Comparison of ENCODE assay signal across 9 mouse cellular contexts in the genomic region with DNA sequence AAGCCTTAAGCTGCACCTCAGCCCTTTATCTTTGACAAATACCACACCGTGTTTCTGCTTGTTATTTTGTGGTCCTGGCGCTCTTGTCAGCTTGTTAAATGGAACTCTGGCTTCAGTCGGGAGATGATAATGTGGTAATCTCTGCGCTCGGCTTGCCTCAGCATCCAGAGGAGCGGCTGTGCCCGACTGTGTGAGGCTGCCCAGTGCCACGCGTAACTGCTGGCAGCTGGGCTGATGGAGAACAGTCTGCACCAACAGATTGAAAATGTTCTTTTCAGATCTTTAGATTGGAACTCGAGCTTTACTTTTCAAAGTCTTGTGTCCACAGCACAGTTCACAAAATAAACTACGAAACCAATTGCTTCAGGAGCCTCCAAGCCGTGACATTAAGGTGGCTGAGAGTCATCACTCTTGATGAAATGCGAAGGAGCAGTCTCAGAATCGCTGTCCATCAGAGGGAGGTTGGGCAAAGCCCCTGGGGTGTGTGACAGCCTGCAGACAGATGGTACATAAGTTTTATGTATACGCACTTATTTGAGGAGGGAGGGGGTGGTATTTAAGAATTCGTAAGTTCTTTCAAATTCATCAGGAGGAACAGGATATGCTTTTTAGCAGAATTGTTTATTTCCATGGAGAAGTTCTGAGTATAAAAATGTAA.
DNase-seq lines count a peak whose midpoint lies in the region; ATAC-seq lines count a peak whose summit lies in the region.
"Had no signal": no experiment of that assay in that cellular context is flagged by ENCODE, and none has a peak within 500 bp of the region (broad histone marks: within the 10 kb centered on the region; RNA-seq: fewer than 3 reads in every experiment).

No protein-coding gene starts in this region.

- no peak overlapping the region for H3K9ac ChIP-seq in limb, embryonic 11.5 days (ENCODE audit: low read length)
- no peak overlapping the region for H3K9ac ChIP-seq in kidney, embryonic 15.5 days

- 0 out of 2 replicates have a peak overlapping the region, but pooled peaks have one; percentile 9 for H3K27ac ChIP-seq in heart, embryonic 10.5 days
- H3K27ac ChIP-seq in limb, embryonic 11.5 days (replicated peaks; ENCODE audit: low read depth, low read length), result no peak overlapping the region
- no peak overlapping the region for H3K27ac ChIP-seq in kidney, embryonic 15.5 days

- 11% methylated on average over 16 of the region's 16 CpGs for WGBS in heart, embryonic 10.5 days
- WGBS in limb, embryonic 11.5 days, result 22% methylated on average over 16 of the region's 16 CpGs
- WGBS in kidney, embryonic 15.5 days, result 44% methylated on average over 16 of the region's 16 CpGs

- H3K4me1 ChIP-seq in heart, embryonic 10.5 days, result peaks cover 22% of the 10 kb centered on the region
- H3K4me1 ChIP-seq in limb, embryonic 11.5 days (ENCODE audit: control insufficient read depth, insufficient read depth, low read length), result peaks cover 7% of the 10 kb centered on the region
- H3K4me1 ChIP-seq in kidney, embryonic 15.5 days, result peaks cover 16% of the 10 kb centered on the region
- H3K4me1 ChIP-seq: megakaryocyte, embryonic 14.5 days had no signal

- no peaks in the 10 kb centered on the region for H3K36me3 ChIP-seq in heart, embryonic 10.5 days
- H3K36me3 ChIP-seq in limb, embryonic 11.5 days (ENCODE audit: control insufficient read depth, insufficient read depth, low read length), result no peaks in the 10 kb centered on the region
- no peaks in the 10 kb centered on the region for H3K36me3 ChIP-seq in kidney, embryonic 15.5 days

- H3K27me3 ChIP-seq in heart, embryonic 10.5 days (ENCODE audit: insufficient read depth, poor library complexity, severe bottlenecking), result no peaks in the 10 kb centered on the region
- no peaks in the 10 kb centered on the region for H3K27me3 ChIP-seq in limb, embryonic 11.5 days (ENCODE audit: control insufficient read depth, insufficient read depth, low read length)
- no peaks in the 10 kb centered on the region for H3K27me3 ChIP-seq in kidney, embryonic 15.5 days
- H3K27me3 ChIP-seq: megakaryocyte, embryonic 14.5 days had no signal

- peak overlapping the region; percentile 36; the same call in 1 of the 2 replicates for H3K4me3 ChIP-seq in heart, embryonic 10.5 days
- no peak overlapping the region for H3K4me3 ChIP-seq in limb, embryonic 11.5 days (ENCODE audit: low read depth, low read length)
- H3K4me3 ChIP-seq in kidney, embryonic 15.5 days (replicated peaks), result no peak overlapping the region
- H3K4me3 ChIP-seq: megakaryocyte, embryonic 14.5 days had no signal

- no peaks in the 10 kb centered on the region for H3K9me3 ChIP-seq in heart, embryonic 10.5 days
- no peaks in the 10 kb centered on the region for H3K9me3 ChIP-seq in limb, embryonic 11.5 days (ENCODE audit: control insufficient read depth, low read length)
- no peaks in the 10 kb centered on the region for H3K9me3 ChIP-seq in kidney, embryonic 15.5 days (replicated peaks)
- H3K9me3 ChIP-seq: megakaryocyte, embryonic 14.5 days had no signal

- peak; percentile 75 for DNase-seq in heart, embryonic 10.5 days (ENCODE audit: low spot score)
- no peak for DNase-seq in heart, adult 9 months (ENCODE audit: low spot score in 2 of 2)
- peak; percentile 46 to 64 for DNase-seq in cerebellum, postnatal 10 days
- DNase-seq in frontal cortex, postnatal 14 days (ENCODE audit: low spot score in 2 of 2), result peak; percentile 8 to 19
- peak; percentile 39 for DNase-seq in limb, embryonic 11.5 days (ENCODE audit: low spot score)
- DNase-seq in right cerebral cortex, postnatal 4 days, result peak; percentile 6
- no peak for DNase-seq in kidney, postnatal 36 days

- H3K4me2 ChIP-seq in limb, embryonic 11.5 days (ENCODE audit: low read depth, severe bottlenecking), result peak overlapping the region; percentile 24; the same call in 1 of the 2 replicates
- H3K4me2 ChIP-seq in kidney, embryonic 15.5 days, result no peak overlapping the region

- no peak for ATAC-seq in limb, embryonic 11.5 days (ENCODE audit: insufficient number of reproducible peaks, low FRiP score, low TSS enrichment, low read depth)
- ATAC-seq in kidney, embryonic 15.5 days (replicated peaks; ENCODE audit: low FRiP score), result no peak

Comparison
In these comparisons a context has a peak if more than half of its experiments do, and no peak if none do; other contexts are left out.
1. DNase-seq: peak in heart, embryonic 10.5 days (single experiment), cerebellum, postnatal 10 days (2 of 2), frontal cortex, postnatal 14 days (2 of 2), limb, embryonic 11.5 days (single experiment) and right cerebral cortex, postnatal 4 days (single experiment); none in heart, adult 9 months (0 of 2) and kidney, postnatal 36 days (0 of 2).